Mouse (Mus musculus): ENCODE results near the gene Adssl1. TPM values are rescaled to one million over a fixed set of nuclear protein-coding genes. Genes with fewer than 3 reads are reported as not detected.

Gene Adssl1
- polyA plus RNA-seq, 1 experiment from 2014 or later: 1.8 TPM

GRCm38 (mm10) chr12:112677943-112678554 lies 58.2 kb downstream of the Adssl1 start:
- Histone ChIP-seq H3K4me3 (replicated peaks; ENCODE audit: low read length) (peak overlapping the region; percentile 56), H3K4me1 (replicated peaks; ENCODE audit: control insufficient read depth, insufficient read depth, low read length) (peaks cover 29% of the 10 kb centered on the region), H3K27ac (ENCODE audit: low read length) (no peak overlapping the region), H3K27me3 (replicated peaks; ENCODE audit: control insufficient read depth, insufficient read depth, low read length) (peaks cover 23% of the 10 kb centered on the region), H3K36me3 (ENCODE audit: control insufficient read depth, insufficient read depth) (no peaks in the 10 kb centered on the region), H3K9me3 (ENCODE audit: control insufficient read depth, low read length) (no peaks in the 10 kb centered on the region), H3K4me2 (ENCODE audit: low read length) (peak overlapping the region; percentile 97), H3K9ac (replicated peaks; ENCODE audit: low read depth, low read length) (peak overlapping the region; percentile 61)
- no peak for ATAC-seq
- 17% methylated on average over 19 of the region's 19 CpGs for WGBS

GRCm38 (mm10) chr12:112678555-112679026 lies 58.7 kb downstream of the Adssl1 start, which contains the start of gene Zbtb42:
TSS of gene Zbtb42 (plus strand) at chr12:112678828.
- Histone ChIP-seq H3K9me3 (ENCODE audit: control insufficient read depth, low read length) (no peaks in the 10 kb centered on the region), H3K4me1 (replicated peaks; ENCODE audit: control insufficient read depth, insufficient read depth, low read length) (peaks cover 27% of the 10 kb centered on the region), H3K27ac (ENCODE audit: low read length) (no peak within 1 kb of the TSS), H3K36me3 (ENCODE audit: control insufficient read depth, insufficient read depth) (no peaks in the 10 kb centered on the region), H3K4me2 (ENCODE audit: low read length) (peak within 1 kb of the TSS; percentile 97), H3K4me3 (replicated peaks; ENCODE audit: low read length) (peak within 1 kb of the TSS; percentile 56), H3K9ac (replicated peaks; ENCODE audit: low read depth, low read length) (peak within 1 kb of the TSS; percentile 61), H3K27me3 (replicated peaks; ENCODE audit: control insufficient read depth, insufficient read depth, low read length) (peaks cover 23% of the 10 kb centered on the region)
- ATAC-seq: 0 out of 2 replicates have a peak, but pooled peaks have one; percentile 10
- WGBS: 0% methylated on average over 46 of the region's 60 CpGs

DNA sequence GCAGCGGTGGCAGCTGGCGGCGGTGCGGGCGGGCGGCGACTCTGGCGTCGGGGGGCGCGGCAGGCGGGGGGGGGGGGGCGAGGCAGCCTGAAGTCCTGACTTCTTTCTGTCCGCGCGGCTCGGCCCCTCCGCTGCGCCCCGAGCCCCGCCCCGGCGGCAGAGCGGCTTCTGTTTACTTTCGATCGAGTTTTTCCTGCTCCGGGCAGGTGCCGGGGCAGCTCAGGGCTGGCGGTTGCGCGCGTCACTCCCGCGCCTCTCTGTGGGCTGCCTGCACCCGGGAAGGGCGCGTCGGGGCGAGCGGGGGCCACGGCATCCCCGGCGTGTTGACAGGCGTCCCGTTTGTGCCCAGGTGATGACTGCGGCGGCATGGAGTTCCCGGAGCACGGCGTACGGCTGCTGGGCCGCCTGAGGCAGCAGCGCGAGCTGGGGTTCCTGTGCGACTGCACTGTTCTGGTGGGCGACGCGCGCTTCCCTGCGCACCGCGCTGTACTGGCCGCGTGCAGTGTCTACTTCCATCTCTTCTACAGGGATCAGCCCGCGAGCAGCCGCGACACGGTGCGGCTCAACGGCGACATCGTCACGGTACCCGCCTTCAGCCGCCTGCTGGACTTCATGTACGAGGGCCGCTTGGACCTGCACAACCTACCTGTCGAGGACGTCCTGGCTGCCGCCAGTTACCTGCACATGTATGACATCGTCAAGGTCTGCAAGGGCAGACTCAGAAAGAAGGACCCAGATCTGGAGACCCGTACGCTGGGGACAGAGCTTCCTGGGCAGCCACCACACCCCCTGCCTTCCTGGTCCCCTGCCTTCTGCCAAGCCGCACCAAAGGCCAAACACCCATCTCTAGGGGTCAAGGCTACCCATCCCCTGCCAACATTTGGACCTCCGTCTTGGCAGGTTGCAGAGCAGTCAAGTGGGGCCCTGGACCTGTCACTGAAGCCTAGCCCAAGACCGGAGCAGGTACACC lies 59.5 kb downstream of the Adssl1 start:
- H3K27me3 ChIP-seq (replicated peaks; ENCODE audit: control insufficient read depth, insufficient read depth, low read length): peaks cover 23% of the 10 kb centered on the region
- peak overlapping the region; percentile 61 for H3K9ac ChIP-seq (replicated peaks; ENCODE audit: low read depth, low read length)
- 4% methylated on average over 57 of the region's 87 CpGs for WGBS
- H3K36me3 ChIP-seq (ENCODE audit: control insufficient read depth, insufficient read depth): no peaks in the 10 kb centered on the region
- no peaks in the 10 kb centered on the region for H3K9me3 ChIP-seq (ENCODE audit: control insufficient read depth, low read length)
- H3K4me1 ChIP-seq (replicated peaks; ENCODE audit: control insufficient read depth, insufficient read depth, low read length): peaks cover 27% of the 10 kb centered on the region
- peak overlapping the region; percentile 56 for H3K4me3 ChIP-seq (replicated peaks; ENCODE audit: low read length)
- ATAC-seq: peak; percentile 62
- H3K4me2 ChIP-seq (ENCODE audit: low read length): peak overlapping the region; percentile 97
- no peak overlapping the region for H3K27ac ChIP-seq (ENCODE audit: low read length)

DNA sequence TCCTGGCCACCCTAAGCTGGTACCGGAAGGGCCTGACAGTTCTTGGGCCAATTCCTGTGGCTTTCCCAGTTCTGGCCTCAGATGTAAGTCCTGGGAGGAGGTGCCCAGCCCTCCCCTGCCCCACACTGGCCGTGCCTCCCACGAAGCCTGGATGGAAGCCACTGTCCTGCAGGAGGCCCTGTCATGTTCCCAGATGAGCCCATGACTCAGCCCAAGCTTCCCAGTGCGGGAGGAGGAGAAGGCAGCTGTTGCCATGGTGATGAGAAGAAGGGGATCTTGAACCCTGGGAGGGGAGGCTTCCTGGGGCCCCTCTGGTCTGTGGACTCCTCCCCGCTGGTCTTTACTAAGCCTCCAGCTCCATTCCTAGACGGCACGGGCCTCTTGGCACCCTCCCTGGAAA lies 63.5 kb downstream of the Adssl1 start:
- Histone ChIP-seq H3K4me3 (replicated peaks; ENCODE audit: low read length) (no peak overlapping the region), H3K9me3 (ENCODE audit: control insufficient read depth, low read length) (no peaks in the 10 kb centered on the region), H3K27ac (ENCODE audit: low read length) (no peak overlapping the region), H3K36me3 (ENCODE audit: control insufficient read depth, insufficient read depth) (no peaks in the 10 kb centered on the region), H3K9ac (replicated peaks; ENCODE audit: low read depth, low read length) (no peak overlapping the region), H3K4me1 (replicated peaks; ENCODE audit: control insufficient read depth, insufficient read depth, low read length) (peaks cover 13% of the 10 kb centered on the region), H3K4me2 (ENCODE audit: low read length) (no peak overlapping the region), H3K27me3 (replicated peaks; ENCODE audit: control insufficient read depth, insufficient read depth, low read length) (peaks cover 16% of the 10 kb centered on the region)
- WGBS: 47% methylated on average over 7 of the region's 7 CpGs
- no peak for ATAC-seq

GRCm38 (mm10) chr12:112688458-112688857 lies 68.6 kb downstream of the Adssl1 start:
- Histone ChIP-seq H3K27ac (ENCODE audit: low read length) (no peak overlapping the region), H3K27me3 (replicated peaks; ENCODE audit: control insufficient read depth, insufficient read depth, low read length) (no peaks in the 10 kb centered on the region), H3K4me2 (ENCODE audit: low read length) (no peak overlapping the region), H3K9me3 (ENCODE audit: control insufficient read depth, low read length) (no peaks in the 10 kb centered on the region), H3K4me1 (replicated peaks; ENCODE audit: control insufficient read depth, insufficient read depth, low read length) (peaks cover 8% of the 10 kb centered on the region), H3K9ac (replicated peaks; ENCODE audit: low read depth, low read length) (no peak overlapping the region), H3K4me3 (replicated peaks; ENCODE audit: low read length) (no peak overlapping the region), H3K36me3 (ENCODE audit: control insufficient read depth, insufficient read depth) (no peaks in the 10 kb centered on the region)
- 80% methylated on average over 15 of the region's 15 CpGs for WGBS
- ATAC-seq: no peak

Small RNA genes lying within 50 kb of the gene (microRNA-seq; reads per million reads assigned to microRNA genes)
- gene Mir6939: not detected

Other genes starting within 250 kb of the Adssl1 start
- gene A530016L24Rik, start 130.6 kb upstream of the Adssl1 start, polyA plus RNA-seq (2015; fragmentation: Nextera tagmentation; extraction: Ambion mirVana): 0.17 and 0.42 TPM in 2 replicates
- gene Tmem179, start 103.3 kb upstream of the Adssl1 start, polyA plus RNA-seq (2015; fragmentation: Nextera tagmentation; extraction: Ambion mirVana): 49.7 and 71.7 TPM in 2 replicates
- gene Inf2, start 31.3 kb upstream of the Adssl1 start, polyA plus RNA-seq (2015; fragmentation: Nextera tagmentation; extraction: Ambion mirVana): 2.6 TPM in 2 replicates
- 68.9 and 75.9 TPM in 2 replicates for gene Siva1, start 24.6 kb downstream of the Adssl1 start, polyA plus RNA-seq (2015; fragmentation: Nextera tagmentation; extraction: Ambion mirVana)
- 56.9 and 57.1 TPM in 2 replicates for gene Akt1, start 54.8 kb downstream of the Adssl1 start, polyA plus RNA-seq (2015; fragmentation: Nextera tagmentation; extraction: Ambion mirVana)
- 0.65 and 0.92 TPM in 2 replicates for gene Zbtb42, start 58.8 kb downstream of the Adssl1 start, polyA plus RNA-seq (2015; fragmentation: Nextera tagmentation; extraction: Ambion mirVana)
- gene Cep170b, start 100.4 kb downstream of the Adssl1 start, polyA plus RNA-seq (2015; fragmentation: Nextera tagmentation; extraction: Ambion mirVana): 18.8 and 22.9 TPM in 2 replicates
- gene Pld4, start 140.6 kb downstream of the Adssl1 start, polyA plus RNA-seq (2015; fragmentation: Nextera tagmentation; extraction: Ambion mirVana): 4.0 and 5.3 TPM in 2 replicates
- 1.2 TPM in 2 replicates for gene Ahnak2, start 182.6 kb downstream of the Adssl1 start, polyA plus RNA-seq (2015; fragmentation: Nextera tagmentation; extraction: Ambion mirVana)
- 14.3 and 17.3 TPM in 2 replicates for gene Clba1, start 188.9 kb downstream of the Adssl1 start, polyA plus RNA-seq (2015; fragmentation: Nextera tagmentation; extraction: Ambion mirVana)
- gene Cdca4, start 209.4 kb downstream of the Adssl1 start, polyA plus RNA-seq (2015; fragmentation: Nextera tagmentation; extraction: Ambion mirVana): 71.0 and 80.9 TPM in 2 replicates
- not detected in 2 replicates for gene Gpr132, start 248.2 kb downstream of the Adssl1 start, polyA plus RNA-seq (2015; fragmentation: Nextera tagmentation; extraction: Ambion mirVana)

Measured in forebrain, embryonic 16.5 days (tissue).